Mouse (Mus musculus): Measurements from ENCODE around the gene Glis1. TPM values are rescaled to one million over a fixed set of nuclear protein-coding genes. Genes with fewer than 3 reads are reported as not detected.

Glis1 gene
- total and polyA plus RNA-seq, 2 experiments from 2014 or later = 0.11 TPM; not detected in 1

DNA sequence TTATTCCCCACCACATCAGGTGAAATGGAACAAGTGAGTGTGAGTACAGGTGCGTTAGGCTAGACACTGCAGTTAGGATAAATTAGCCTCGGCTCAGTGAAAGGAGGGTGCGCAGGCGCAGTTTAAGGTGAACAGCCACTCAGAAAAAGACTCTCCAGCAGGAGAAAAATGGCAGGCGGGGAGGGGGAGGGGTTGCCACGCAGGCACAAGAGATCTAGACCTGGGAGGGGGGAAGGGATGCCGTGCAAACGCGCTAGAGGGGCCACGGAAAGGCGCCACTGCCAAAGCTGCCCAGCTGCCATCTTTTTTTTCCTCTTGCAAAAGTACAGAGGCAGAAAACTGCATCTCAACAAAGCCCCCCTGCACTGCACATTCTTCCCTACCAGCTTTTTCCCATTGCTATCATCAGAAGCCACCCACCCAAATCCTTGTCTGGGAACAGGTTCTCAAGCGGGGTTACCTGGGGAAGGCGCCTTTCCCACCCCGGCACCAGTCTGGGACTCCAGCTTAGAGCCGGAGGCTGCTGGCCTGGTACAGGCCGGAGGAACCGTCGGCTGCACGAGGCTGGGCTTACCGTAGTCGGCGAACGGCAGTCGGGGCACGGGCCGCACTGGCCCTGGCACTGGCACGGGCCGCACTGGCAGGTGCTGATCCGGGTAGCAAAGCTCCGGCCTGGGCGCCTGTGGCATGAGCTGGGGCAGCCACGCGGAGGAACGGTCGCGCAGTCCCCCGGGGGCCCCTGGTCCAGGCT lies 248.8 kb downstream of the Glis1 start:
- H3K9ac ChIP-seq (replicated peaks; ENCODE audit: low read depth, low read length) = no peak overlapping the region
- ATAC-seq (ENCODE audit: insufficient read depth, low read depth) = no peak
- no peak for DNase-seq (ENCODE audit: low spot score)
- 87% methylated on average over 37 of the region's 37 CpGs for WGBS
- no peak overlapping the region for H3K27ac ChIP-seq (ENCODE audit: low read depth)
- H3K27me3 ChIP-seq (ENCODE audit: control insufficient read depth, insufficient read depth, low read length) = peaks cover 9% of the 10 kb centered on the region; the same call in 1 of the 2 replicates
- H3K4me2 ChIP-seq (ENCODE audit: low read depth, low read length) = no peak overlapping the region
- H3K9me3 ChIP-seq (replicated peaks; ENCODE audit: control insufficient read depth, low read length) = no peaks in the 10 kb centered on the region
- TF ChIP-seq EP300 (IDR thresholded peaks at IDR 0.05; ENCODE audit: low read depth) (no peak), CTCF (IDR thresholded peaks at IDR 0.05; ENCODE audit: low read depth) (no peak)
- no peaks in the 10 kb centered on the region for H3K36me3 ChIP-seq (replicated peaks; ENCODE audit: control insufficient read depth, insufficient read depth, low read length)
- no peaks in the 10 kb centered on the region for H3K4me1 ChIP-seq (ENCODE audit: control insufficient read depth, insufficient read depth)
- H3K4me3 ChIP-seq (ENCODE audit: low read depth, low read length) = no peak overlapping the region

DNA sequence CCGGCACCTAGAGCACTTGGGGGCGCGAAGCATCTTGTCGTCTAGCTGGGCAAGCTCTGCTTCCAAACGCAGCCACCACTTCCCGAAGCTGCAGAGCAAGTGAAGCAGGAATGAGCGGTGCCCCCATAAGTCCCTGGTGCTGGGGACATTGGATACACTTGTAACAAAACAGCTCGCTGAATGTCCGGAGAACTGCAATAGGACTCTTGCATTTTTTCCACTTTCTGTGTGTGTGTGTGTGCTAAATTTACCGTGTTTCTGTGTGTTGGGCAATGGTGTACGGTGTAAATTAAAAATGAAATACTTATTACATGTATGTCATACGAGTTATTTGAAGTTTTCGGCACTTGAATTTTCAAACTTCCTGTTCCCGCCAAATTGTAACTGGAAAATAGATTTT lies 249.7 kb downstream of the Glis1 start, which contains the start of gene Dmrtb1:
Dmrtb1 (minus strand) TSS at position 101 of the 400 bp plus-strand sequence.
- Histone ChIP-seq H3K9ac (replicated peaks; ENCODE audit: low read depth, low read length) (no peak within 1 kb of the TSS), H3K4me3 (ENCODE audit: low read depth, low read length) (no peak within 1 kb of the TSS), H3K27ac (ENCODE audit: low read depth) (no peak within 1 kb of the TSS), H3K36me3 (replicated peaks; ENCODE audit: control insufficient read depth, insufficient read depth, low read length) (no peaks in the 10 kb centered on the region), H3K9me3 (replicated peaks; ENCODE audit: control insufficient read depth, low read length) (no peaks in the 10 kb centered on the region), H3K4me1 (ENCODE audit: control insufficient read depth, insufficient read depth) (no peaks in the 10 kb centered on the region), H3K4me2 (ENCODE audit: low read depth, low read length) (no peak within 1 kb of the TSS), H3K27me3 (ENCODE audit: control insufficient read depth, insufficient read depth, low read length) (peaks cover 10% of the 10 kb centered on the region; the same call in 1 of the 2 replicates)
- 86% methylated on average over 14 of the region's 14 CpGs for WGBS
- ATAC-seq (ENCODE audit: insufficient read depth, low read depth) (no peak), DNase-seq (ENCODE audit: low spot score) (no peak)
- TF ChIP-seq EP300 (IDR thresholded peaks at IDR 0.05; ENCODE audit: low read depth) (no peak), CTCF (IDR thresholded peaks at IDR 0.05; ENCODE audit: low read depth) (no peak)

Small RNA genes lying within 50 kb of the gene (microRNA-seq; reads per million reads assigned to microRNA genes)
- not detected for gene Gm24804

Other genes starting within 250 kb of the Glis1 start
- not detected in 2 replicates for gene Ldlrad1, start 225.4 kb upstream of the Glis1 start, total RNA-seq (2014; rRNA removed; ENCODE audit: low replicate concordance)
- 0.11 TPM in 1 of 2 replicates, not detected in the other for gene Ldlrad1, start 225.4 kb upstream of the Glis1 start, polyA plus RNA-seq (2015; fragmentation: Nextera tagmentation; extraction: Ambion mirVana)
- gene Lrrc42, start 181.1 kb upstream of the Glis1 start, total RNA-seq (2014; rRNA removed; ENCODE audit: low replicate concordance) = 0.53 and 4.4 TPM in 2 replicates
- 22.6 and 23.6 TPM in 2 replicates for gene Lrrc42, start 181.1 kb upstream of the Glis1 start, polyA plus RNA-seq (2015; fragmentation: Nextera tagmentation; extraction: Ambion mirVana)
- gene Hspb11, start 181.0 kb upstream of the Glis1 start, total RNA-seq (2014; rRNA removed; ENCODE audit: low replicate concordance) = 4.9 and 37.5 TPM in 2 replicates
- 35.0 and 35.6 TPM in 2 replicates for gene Hspb11, start 181.0 kb upstream of the Glis1 start, polyA plus RNA-seq (2015; fragmentation: Nextera tagmentation; extraction: Ambion mirVana)
- 3.0 TPM in 1 of 2 replicates, not detected in the other for gene Dio1, start 127.4 kb upstream of the Glis1 start, total RNA-seq (2014; rRNA removed; ENCODE audit: low replicate concordance)
- gene Dio1, start 127.4 kb upstream of the Glis1 start, polyA plus RNA-seq (2015; fragmentation: Nextera tagmentation; extraction: Ambion mirVana) = not detected in 2 replicates
- gene Yipf1, start 120.2 kb upstream of the Glis1 start, total RNA-seq (2014; rRNA removed; ENCODE audit: low replicate concordance) = 40.1 and 51.3 TPM in 2 replicates
- 46.7 and 49.5 TPM in 2 replicates for gene Yipf1, start 120.2 kb upstream of the Glis1 start, polyA plus RNA-seq (2015; fragmentation: Nextera tagmentation; extraction: Ambion mirVana)
- 27.9 and 35.4 TPM in 2 replicates for gene Ndc1, start 66.8 kb upstream of the Glis1 start, total RNA-seq (2014; rRNA removed; ENCODE audit: low replicate concordance)
- 8.3 and 8.8 TPM in 2 replicates for gene Ndc1, start 66.8 kb upstream of the Glis1 start, polyA plus RNA-seq (2015; fragmentation: Nextera tagmentation; extraction: Ambion mirVana)
- not detected in 2 replicates for gene Dmrtb1, start 249.6 kb downstream of the Glis1 start, total RNA-seq (2014; rRNA removed; ENCODE audit: low replicate concordance)
- gene Dmrtb1, start 249.6 kb downstream of the Glis1 start, polyA plus RNA-seq (2015; fragmentation: Nextera tagmentation; extraction: Ambion mirVana) = not detected in 2 replicates

Data from heart, postnatal 0 days (tissue).